ENCODE assay signal across 14 mouse cellular contexts in the genomic region with DNA sequence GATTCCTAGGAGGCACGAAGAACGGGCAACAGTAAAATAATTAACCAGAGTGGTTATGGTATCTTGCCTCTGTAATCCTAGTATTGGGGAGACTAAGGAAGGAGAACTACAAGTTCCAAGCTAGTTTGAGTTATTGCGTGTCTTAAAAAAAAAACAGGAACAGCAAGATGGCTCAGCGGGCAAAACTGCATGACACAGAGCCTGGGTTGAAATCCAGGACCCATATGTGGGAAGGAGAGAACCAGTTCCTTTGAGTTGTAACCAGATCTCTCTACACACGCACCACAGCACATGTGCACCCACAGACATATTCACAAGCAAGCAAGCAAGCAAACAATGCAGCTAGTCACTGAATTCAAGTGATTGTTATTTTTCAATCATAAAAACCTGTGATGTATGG.
DNase-seq lines count a peak whose midpoint lies in the region; ATAC-seq and TF ChIP-seq lines count a peak whose summit lies in the region.
"Had no signal": no experiment of that assay in that cellular context is flagged by ENCODE, and none has a peak within 500 bp of the region (broad histone marks: within the 10 kb centered on the region; RNA-seq: fewer than 3 reads in every experiment).

No protein-coding gene starts in this region.

- no peaks in the 10 kb centered on the region for H3K9me3 ChIP-seq in heart, embryonic 11.5 days (replicated peaks; ENCODE audit: control insufficient read depth, low read length)
- H3K9me3 ChIP-seq in hindbrain, embryonic 15.5 days = no peaks in the 10 kb centered on the region
- no peaks in the 10 kb centered on the region for H3K9me3 ChIP-seq in intestine, postnatal 0 days (ENCODE audit: control insufficient read depth)

- no peak overlapping the region for H3K9ac ChIP-seq in heart, embryonic 11.5 days (ENCODE audit: low read depth, low read length)
- no peak overlapping the region for H3K9ac ChIP-seq in hindbrain, embryonic 15.5 days
- H3K9ac ChIP-seq in intestine, postnatal 0 days (ENCODE audit: low read depth, low read length) = no peak overlapping the region
- H3K9ac ChIP-seq: liver, postnatal 0 days had no signal

- peak overlapping the region; percentile 10; the same call in 1 of the 2 replicates for H3K27ac ChIP-seq in heart, embryonic 11.5 days (ENCODE audit: low read depth, low read length)
- H3K27ac ChIP-seq in embryonic fibroblast, embryonic 13.5 days (ENCODE audit: insufficient read depth, low read length) = peak overlapping the region; percentile 44; the same call in 1 of the 2 replicates
- H3K27ac ChIP-seq in hindbrain, embryonic 15.5 days (replicated peaks) = peak overlapping the region; percentile 85
- no peak overlapping the region for H3K27ac ChIP-seq in intestine, postnatal 0 days (ENCODE audit: low read depth, low read length)

- H3K4me3 ChIP-seq in heart, embryonic 11.5 days (ENCODE audit: low read depth, low read length) = no peak overlapping the region
- no peak overlapping the region for H3K4me3 ChIP-seq in embryonic fibroblast, embryonic 13.5 days (ENCODE audit: insufficient read depth, low read length)
- no peak overlapping the region for H3K4me3 ChIP-seq in hindbrain, embryonic 15.5 days
- no peak overlapping the region for H3K4me3 ChIP-seq in intestine, postnatal 0 days (ENCODE audit: low read depth, low read length)
- H3K4me3 ChIP-seq: erythroblast, embryonic 14.5 days had no signal

- H3K36me3 ChIP-seq in heart, embryonic 11.5 days (ENCODE audit: control insufficient read depth, insufficient read depth, low read length) = no peaks in the 10 kb centered on the region
- H3K36me3 ChIP-seq in hindbrain, embryonic 15.5 days = no peaks in the 10 kb centered on the region
- H3K36me3 ChIP-seq in intestine, postnatal 0 days (ENCODE audit: control insufficient read depth, insufficient read depth) = no peaks in the 10 kb centered on the region

- TF ChIP-seq POLR2A in embryonic fibroblast, embryonic 13.5 days (IDR thresholded peaks at IDR 0.05; ENCODE audit: low read depth, low read length) = no peak

- peaks cover 28% of the 10 kb centered on the region for H3K4me1 ChIP-seq in heart, embryonic 11.5 days (ENCODE audit: control insufficient read depth, insufficient read depth, low read length)
- H3K4me1 ChIP-seq in embryonic fibroblast, embryonic 13.5 days (ENCODE audit: control insufficient read depth, insufficient read depth, low read length) = peaks cover 9% of the 10 kb centered on the region
- peaks cover 47% of the 10 kb centered on the region for H3K4me1 ChIP-seq in hindbrain, embryonic 15.5 days (replicated peaks)
- H3K4me1 ChIP-seq in intestine, postnatal 0 days (replicated peaks; ENCODE audit: control insufficient read depth, insufficient read depth, low read length) = no peaks in the 10 kb centered on the region

- H3K4me2 ChIP-seq in heart, embryonic 11.5 days = no peak overlapping the region
- H3K4me2 ChIP-seq in hindbrain, embryonic 15.5 days = no peak overlapping the region
- no peak overlapping the region for H3K4me2 ChIP-seq in intestine, postnatal 0 days (replicated peaks; ENCODE audit: low read depth)

- WGBS in heart, embryonic 11.5 days (ENCODE audit: insufficient replicate concordance) = 81% methylated on average over 5 of the region's 5 CpGs
- WGBS in hindbrain, embryonic 15.5 days = 55% methylated on average over 5 of the region's 5 CpGs
- 69% methylated on average over 5 of the region's 5 CpGs for WGBS in intestine, postnatal 0 days

- ATAC-seq in heart, embryonic 11.5 days (replicated peaks; ENCODE audit: insufficient number of reproducible peaks, low FRiP score, low TSS enrichment) = no peak
- no peak for ATAC-seq in hindbrain, embryonic 15.5 days (ENCODE audit: low FRiP score, low read depth)
- ATAC-seq in intestine, postnatal 0 days = no peak
- ATAC-seq: CD4-positive, CD25-positive, alpha-beta regulatory T cell, adult 4 months; liver, postnatal 0 days had no signal

- H3K27me3 ChIP-seq in heart, embryonic 11.5 days (ENCODE audit: control insufficient read depth, insufficient read depth, low read length) = no peaks in the 10 kb centered on the region
- H3K27me3 ChIP-seq in hindbrain, embryonic 15.5 days = no peaks in the 10 kb centered on the region
- H3K27me3 ChIP-seq in intestine, postnatal 0 days (replicated peaks; ENCODE audit: control insufficient read depth, insufficient read depth, low read length) = no peaks in the 10 kb centered on the region

- DNase-seq in heart, adult 9 months (ENCODE audit: low spot score in 2 of 2) = no peak
- DNase-seq in 3T3-L1 (ENCODE audit: low read depth, low spot score) = peak; percentile 35
- DNase-seq in retina, embryonic 14.5 days (ENCODE audit: low spot score) = no peak
- DNase-seq in layer of hippocampus, postnatal 10 days (ENCODE audit: low spot score in 2 of 2) = no peak
- DNase-seq: adrenal gland, postnatal 36 days; cerebellum, adult 8-10 months; kidney, postnatal 10 days; liver, postnatal 0 days had no signal

- no peak for TF ChIP-seq CTCF in embryonic fibroblast, embryonic 13.5 days (IDR thresholded peaks at IDR 0.05; ENCODE audit: borderline replicate concordance, insufficient read depth, low read length)
- TF ChIP-seq CTCF in intestine, postnatal 0 days (IDR thresholded peaks at IDR 0.05; ENCODE audit: low read depth) = no peak
